Mouse (Mus musculus) 3134 (cell line): ENCODE data around the gene Cdc25b.
A peak's percentile ranks its signal among the peaks of the same experiment; 100 is the strongest.

Source experiments
- DNase-seq: peaks from one replicate; pipeline ENCODE4 v3.0.0-alpha.2; 2011; ENCODE audit warnings: low spot score; ENCODE audit not compliant: insufficient read length; ENCODE audit errors: extremely low read depth

Cdc25b gene

DNA sequence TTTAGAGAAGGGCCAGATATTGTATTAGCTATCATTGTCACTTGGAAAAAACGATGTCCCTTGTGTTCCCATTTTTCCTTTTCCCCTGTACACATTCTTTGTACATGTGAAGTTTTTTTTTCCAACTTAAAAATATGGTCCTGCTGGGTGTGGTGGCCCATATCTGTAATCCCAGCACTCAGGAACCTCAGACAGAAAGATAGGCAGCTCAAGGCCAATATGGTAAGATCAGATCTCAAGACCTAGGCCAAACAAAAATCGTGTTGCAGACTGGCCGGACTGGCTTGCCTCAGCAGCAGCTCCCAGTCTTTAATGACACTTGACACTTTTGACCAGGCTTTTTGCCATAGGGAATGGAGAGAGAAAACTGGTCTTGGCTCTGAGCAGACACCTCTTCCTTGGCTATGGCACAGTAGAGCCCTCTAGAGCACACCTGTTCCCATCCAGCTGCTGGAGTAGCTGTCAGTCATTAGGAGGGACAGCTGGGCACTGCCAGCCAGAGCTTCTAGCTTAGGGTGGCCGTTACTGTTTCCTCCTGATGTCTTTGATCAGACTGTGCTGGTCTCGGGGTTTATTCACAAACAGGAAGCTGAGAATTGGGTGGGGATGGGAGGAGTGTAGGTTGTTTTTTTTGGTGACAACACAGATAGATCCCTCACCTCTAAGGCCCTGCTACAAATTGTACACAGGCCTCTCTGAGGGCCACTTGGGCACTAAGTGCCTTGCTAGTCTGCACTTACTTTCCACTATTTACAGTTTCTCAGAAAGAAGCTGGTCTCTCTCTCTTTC lies 3.0 kb downstream of the Cdc25b start:
- no peak for DNase-seq

DNA sequence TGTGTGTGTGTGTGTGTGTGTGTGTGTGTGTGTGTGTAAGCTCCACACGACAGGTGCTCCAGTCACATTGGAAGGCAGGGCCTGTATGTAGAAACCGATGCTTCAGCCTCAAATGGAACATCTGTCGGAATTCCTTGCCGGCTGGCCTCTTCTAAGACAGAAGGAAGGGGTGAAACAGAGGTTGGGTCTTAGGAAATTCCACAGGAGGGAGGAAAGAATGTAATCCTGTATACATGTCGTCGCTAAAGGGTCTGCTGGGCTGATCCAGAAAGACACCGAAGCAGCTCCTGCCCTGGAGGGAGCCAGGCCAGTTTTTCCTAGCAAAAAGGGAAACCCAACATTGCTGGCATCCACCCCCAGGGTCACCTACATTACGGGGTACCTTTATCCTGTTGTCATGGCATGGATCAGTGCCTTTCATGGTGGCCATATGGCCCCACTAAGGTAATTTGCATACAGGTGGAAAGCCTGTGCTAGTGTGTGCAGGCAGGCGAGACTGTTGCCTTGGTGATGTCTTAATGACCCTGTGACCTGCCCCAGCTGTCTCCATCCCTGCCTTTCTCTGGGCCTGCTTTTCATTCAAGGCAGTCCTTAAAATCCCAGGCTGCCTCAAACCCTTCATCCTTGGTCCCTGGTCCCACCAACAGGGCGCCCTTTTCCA lies 3.7 kb downstream of the Cdc25b start:
- no peak for DNase-seq

GRCm38 (mm10) chr2:131191005-131191390 lies 4.2 kb downstream of the Cdc25b start:
- DNase-seq: no peak

GRCm38 (mm10) chr2:131196606-131197316 lies 10.0 kb downstream of the Cdc25b start:
- no peak for DNase-seq

DNA sequence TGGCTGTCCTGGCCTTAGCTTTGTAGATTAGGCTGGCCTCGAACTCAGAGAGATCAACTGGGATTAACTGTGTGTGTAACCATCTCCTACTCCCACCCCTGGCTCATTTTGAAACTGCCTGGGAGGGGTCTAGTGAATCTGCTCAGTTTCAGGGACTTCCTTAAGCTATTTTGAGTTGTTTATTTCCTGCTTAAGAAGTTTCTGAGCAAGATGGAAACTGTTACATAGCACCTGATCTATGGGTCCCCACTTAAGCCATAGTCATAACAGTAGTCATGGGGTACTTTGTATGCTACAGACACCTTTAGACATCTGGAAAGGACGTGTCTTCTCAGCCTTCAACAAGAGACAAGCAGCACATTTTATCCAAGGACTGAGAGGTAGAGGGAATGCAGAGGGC lies 14.0 kb downstream of the Cdc25b start:
- no peak for DNase-seq

GRCm38 (mm10) chr2:131201262-131201661 lies 14.5 kb downstream of the Cdc25b start:
- peak; percentile 61 for DNase-seq

GRCm38 (mm10) chr2:131203816-131204409 lies 17.2 kb downstream of the Cdc25b start:
- peak; percentile 34 for DNase-seq

DNA sequence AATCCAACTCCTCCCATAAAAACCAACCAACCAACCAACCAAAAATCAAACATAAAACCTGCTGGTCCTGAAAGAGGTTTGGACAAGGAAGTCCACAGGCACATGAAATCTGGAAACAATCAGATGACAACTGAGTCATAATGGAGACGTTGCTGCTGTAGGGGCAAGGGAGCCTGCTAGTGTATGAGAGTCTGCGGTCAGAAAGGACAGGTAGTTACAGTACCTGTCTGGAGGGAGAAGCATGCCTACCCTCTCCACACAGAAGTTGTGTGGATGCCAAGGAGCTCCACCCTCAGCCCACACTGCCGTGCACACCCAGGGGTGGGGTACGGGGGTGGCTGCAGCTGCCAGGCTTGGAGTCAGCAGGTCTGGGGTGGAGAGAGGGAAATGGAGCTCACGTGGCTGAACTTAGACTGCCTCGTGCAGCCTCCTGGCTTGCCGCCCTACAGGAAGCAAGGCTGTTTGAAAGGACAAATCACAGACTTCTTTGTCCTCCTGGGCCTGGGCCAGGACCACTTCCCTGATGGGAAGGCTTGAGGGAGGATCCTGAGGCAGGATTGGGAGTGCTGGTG lies 17.7 kb downstream of the Cdc25b start:
- peak; percentile 98 for DNase-seq

GRCm38 (mm10) chr2:131205521-131206182 lies 18.9 kb downstream of the Cdc25b start:
- no peak for DNase-seq

DNA sequence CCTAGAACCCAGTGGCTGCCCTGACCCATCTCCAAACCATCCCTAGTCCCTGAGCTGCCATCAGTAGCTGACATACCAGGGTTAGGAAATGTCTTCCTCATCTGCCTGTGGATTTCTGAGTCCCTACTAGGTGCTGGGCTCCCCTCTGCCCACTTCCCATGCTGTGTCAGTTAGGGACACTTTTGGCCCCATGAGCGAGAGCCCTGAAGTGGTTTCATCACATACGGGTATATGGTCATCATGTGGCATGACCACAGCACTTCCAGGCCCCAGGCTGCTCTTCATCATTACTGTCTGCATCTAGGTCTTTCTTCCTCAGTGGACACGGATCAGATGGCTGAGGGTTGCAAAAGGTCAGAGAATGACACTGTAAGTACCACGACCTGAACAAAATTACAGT lies 20.0 kb downstream of the Cdc25b start, which contains the start of gene Ap5s1:
Gene Ap5s1, plus strand, starts transcription at position 301 of the 400 bp plus-strand sequence.
- DNase-seq: no peak

DNA sequence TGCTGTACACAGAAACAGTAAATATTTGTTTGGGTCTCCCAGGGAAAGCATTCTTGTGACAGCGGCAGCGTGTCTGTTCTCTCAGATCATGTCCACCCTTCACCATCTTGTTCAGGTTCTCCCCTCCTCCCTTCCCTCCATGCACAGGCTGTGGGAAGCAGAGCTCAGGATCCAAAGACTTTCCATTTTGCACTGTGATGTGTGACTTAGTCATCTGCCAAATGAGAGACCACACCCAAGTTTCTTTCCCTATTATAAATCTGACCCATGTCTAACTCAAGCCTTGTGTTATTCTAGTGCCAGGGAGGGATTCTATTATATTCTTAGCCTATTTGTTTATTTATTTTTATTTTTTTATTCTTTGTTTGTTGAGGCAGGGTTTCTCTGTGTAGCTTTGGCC lies 21.6 kb downstream of the Cdc25b start:
- peak; percentile 39 for DNase-seq

DNA sequence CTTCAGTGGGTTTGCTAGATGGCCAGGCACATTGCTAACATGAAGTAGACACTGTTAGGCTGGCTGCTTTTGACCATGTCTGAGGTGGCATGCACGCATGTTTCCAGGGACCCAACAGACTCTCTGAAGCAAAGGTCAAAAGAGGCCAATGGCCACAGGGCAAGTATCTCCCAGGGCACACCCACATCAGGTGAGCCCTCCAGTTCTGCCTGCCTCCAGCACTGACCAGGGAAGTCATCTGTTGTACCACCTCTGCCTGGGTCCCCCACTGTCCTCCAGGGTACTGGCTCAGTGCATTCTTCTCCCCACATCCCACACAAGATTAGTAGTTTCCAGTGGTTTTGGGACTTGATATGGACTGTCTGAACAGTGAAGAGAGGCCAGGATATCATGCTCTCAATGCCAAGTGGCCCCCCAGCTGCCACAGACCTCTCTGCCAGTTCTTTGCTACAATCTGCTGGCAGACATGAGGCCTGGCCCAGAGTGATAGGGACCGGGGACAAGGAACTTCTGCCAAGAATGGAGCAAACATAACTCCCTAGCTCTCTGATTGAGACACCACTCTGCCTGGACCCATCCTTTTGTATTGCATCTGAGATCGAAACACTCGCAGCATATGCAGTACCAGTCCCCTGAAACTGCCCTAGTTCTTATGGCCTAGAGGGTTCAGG lies 22.5 kb downstream of the Cdc25b start:
- no peak for DNase-seq

GRCm38 (mm10) chr2:131209969-131210792 lies 23.4 kb downstream of the Cdc25b start:
- peak; percentile 97 for DNase-seq

DNA sequence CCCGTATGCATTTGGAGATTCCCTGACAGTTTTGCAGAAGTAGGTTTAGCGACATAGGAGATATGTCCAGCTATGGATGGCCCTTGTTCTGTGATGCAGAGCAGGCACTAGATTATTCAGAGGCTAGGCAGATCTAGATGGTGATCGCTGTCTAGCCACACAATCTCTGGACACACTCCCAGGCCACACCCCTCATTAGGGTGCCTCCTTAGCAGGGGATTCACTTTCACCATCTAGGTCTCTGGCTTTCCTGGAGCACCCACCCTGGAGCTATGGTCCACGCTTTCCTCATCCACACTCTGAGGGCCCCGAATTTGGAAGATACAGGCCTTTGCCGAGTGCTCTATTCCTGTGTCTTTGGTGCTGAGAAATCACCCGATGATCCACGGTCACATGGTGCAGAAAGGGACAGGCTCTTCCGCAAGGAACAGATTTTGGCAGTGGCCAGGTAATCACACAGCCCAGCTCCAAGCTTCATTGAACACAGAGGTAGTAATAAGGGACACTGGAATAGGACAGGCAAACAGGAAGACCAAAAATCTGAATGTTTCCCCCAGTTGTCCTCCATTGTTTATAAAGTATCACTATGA lies 24.4 kb downstream of the Cdc25b start:
- DNase-seq: no peak

DNA sequence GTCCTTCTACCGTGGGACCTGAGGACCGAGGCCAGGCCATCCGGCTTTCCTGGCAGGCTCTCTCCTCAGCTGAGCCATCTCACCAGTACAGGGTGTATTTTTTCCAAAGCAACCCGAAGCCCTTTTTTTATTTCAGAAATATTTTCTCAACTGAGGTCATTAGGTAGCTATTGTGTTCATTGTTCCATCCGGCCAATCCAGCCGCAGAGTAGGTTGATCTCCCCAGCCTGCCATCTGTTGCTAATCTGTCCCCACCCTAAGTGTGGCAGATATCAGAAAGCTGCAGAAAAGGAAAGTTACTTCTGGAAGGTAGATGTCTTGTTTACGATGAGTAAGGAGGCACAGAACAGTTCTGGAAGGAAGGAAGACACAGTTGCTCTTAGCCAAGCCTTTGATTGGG lies 27.0 kb downstream of the Cdc25b start:
- no peak for DNase-seq

DNA sequence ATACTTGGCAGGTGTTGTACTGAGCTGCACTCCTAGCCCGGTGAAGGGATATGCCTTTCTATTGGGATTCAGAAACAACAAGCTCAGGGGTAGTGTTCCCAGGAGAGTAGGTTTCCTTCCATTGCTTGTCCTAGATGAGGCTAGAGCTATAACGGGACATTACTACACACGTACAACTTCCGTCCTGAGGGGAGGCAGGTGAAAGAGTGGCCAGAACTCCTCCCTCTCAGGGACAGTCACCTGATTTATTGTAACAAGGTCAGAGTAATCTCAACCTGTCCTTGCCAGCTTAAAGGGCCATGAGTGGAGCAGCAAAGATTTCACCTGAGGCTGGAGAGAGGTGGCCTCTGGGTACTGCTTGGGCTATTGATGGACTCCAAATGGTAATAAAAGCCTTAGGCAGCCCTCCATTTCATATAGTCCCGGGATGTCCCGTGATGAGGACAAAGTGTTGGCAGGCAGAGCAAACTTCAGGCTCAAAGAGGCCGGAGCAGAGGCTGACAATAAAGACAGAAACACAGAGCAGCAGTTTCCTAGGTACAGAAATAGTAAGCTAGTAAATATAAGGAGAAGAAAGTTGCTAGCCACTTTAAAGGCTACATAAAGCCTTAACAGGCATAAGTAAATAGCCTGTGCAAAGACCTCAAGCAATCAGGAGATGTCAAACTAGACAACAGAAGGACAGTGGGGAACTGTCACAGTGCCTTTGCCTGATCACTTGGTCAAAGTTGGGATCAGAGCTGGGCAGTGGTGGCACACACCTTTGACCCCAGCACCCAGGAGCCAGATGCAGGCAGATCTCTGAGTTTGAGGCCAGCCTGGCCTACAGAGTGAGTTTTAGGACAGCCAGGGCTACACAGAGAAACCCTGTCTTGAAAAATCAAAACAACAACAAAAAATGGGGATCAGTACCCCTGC lies 29.5 kb downstream of the Cdc25b start:
- DNase-seq: no peak

DNA sequence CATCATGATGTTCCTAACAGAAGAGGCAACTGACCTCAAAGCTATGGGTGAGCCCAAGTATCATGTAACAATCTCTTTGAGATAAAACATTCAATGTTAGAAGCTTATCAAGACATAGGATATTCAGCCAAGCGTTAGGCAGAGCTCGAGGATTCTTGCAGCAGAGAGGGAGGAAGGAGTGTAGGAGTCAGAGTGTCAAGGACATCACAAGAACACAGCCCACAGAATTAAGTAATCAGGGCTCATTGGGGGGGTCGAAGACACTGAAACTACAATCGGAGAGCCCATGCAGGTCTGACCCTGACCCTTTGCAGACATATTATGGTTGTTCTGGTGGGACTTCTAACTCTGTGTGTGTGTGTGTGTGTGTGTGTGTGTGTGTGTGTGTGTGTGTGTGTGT lies 33.3 kb downstream of the Cdc25b start:
- no peak for DNase-seq
